Mouse (Mus musculus) E14TG2a.4 (cell line): ENCODE results near the gene Rhebl1.

Source experiments
- H3K27me3 ChIP-seq: 2 replicates; pipeline ENCODE4 v1.6.1; 2014; ENCODE audit warnings: low read length, control low read depth; ENCODE audit not compliant: insufficient read depth
- H3K36me3 ChIP-seq: 2 replicates; pipeline ENCODE4 v1.6.1; 2014; ENCODE audit warnings: low read length, control low read depth; ENCODE audit not compliant: insufficient read depth
- H3K4me1 ChIP-seq: replicated peaks from 2 replicates; pipeline ENCODE4 v1.6.1; 2014; ENCODE audit warnings: low read depth, low read length, control low read depth
- H3K4me3 ChIP-seq: replicated peaks from 2 replicates; pipeline ENCODE4 v1.5.1; 2014; ENCODE audit warnings: mild to moderate bottlenecking, low read length
- H3K9me3 ChIP-seq: 2 replicates; pipeline ENCODE4 v1.6.1; 2014; ENCODE audit warnings: low read length, control low read depth
- CTCF ChIP-seq: conservative IDR thresholded peaks from 2 replicates; pipeline ENCODE4 v1.5.1; 2014; ENCODE audit warnings: low read length
- NANOG ChIP-seq: IDR thresholded peaks from 2 replicates; pipeline ENCODE4 v1.6.1; 2014; ENCODE audit warnings: borderline replicate concordance, low read length, mixed read lengths
- POU5F1 ChIP-seq: IDR thresholded peaks from 2 replicates; pipeline ENCODE4 v1.6.1; 2014; ENCODE audit warnings: low read length, borderline replicate concordance

Rhebl1 gene

GRCm38 (mm10) chr15:98886667-98887387 is 7.5 kb downstream of the Rhebl1 start:
- no peaks in the 10 kb centered on the region for H3K27me3 ChIP-seq
- no peaks in the 10 kb centered on the region for H3K36me3 ChIP-seq
- peaks cover 10% of the 10 kb centered on the region for H3K9me3 ChIP-seq
- H3K4me1 ChIP-seq = peaks cover 24% of the 10 kb centered on the region
- no peak for TF ChIP-seq NANOG
- TF ChIP-seq POU5F1 = no peak
- no peak for TF ChIP-seq CTCF
- no peak overlapping the region for H3K4me3 ChIP-seq

GRCm38 (mm10) chr15:98884106-98884505 is 10.2 kb downstream of the Rhebl1 start:
- no peak overlapping the region for H3K4me3 ChIP-seq
- H3K36me3 ChIP-seq = peaks cover 8% of the 10 kb centered on the region
- peaks cover 32% of the 10 kb centered on the region for H3K4me1 ChIP-seq
- no peaks in the 10 kb centered on the region for H3K27me3 ChIP-seq
- H3K9me3 ChIP-seq = peaks cover 10% of the 10 kb centered on the region
- TF ChIP-seq CTCF (no peak), POU5F1 (no peak), NANOG (no peak)

GRCm38 (mm10) chr15:98883661-98884060 is 10.7 kb downstream of the Rhebl1 start:
- Histone ChIP-seq H3K27me3 (no peaks in the 10 kb centered on the region), H3K9me3 (peaks cover 10% of the 10 kb centered on the region), H3K36me3 (peaks cover 13% of the 10 kb centered on the region), H3K4me1 (peaks cover 36% of the 10 kb centered on the region), H3K4me3 (no peak overlapping the region)
- TF ChIP-seq POU5F1 (no peak), CTCF (no peak), NANOG (no peak)

- Histone ChIP-seq H3K9me3 (no peaks in the 10 kb centered on the region), H3K4me1 (peaks cover 55% of the 10 kb centered on the region), H3K4me3 (peak overlapping the region; percentile 60), H3K27me3 (no peaks in the 10 kb centered on the region), H3K36me3 (peaks cover 26% of the 10 kb centered on the region)
- TF ChIP-seq CTCF (no peak), NANOG (no peak), POU5F1 (no peak)
Measured at GRCm38 (mm10) chr15:98881656-98882008, 12.7 kb downstream of the Rhebl1 start.

- TF ChIP-seq CTCF (no peak), POU5F1 (no peak)
- Histone ChIP-seq H3K36me3 (peaks cover 31% of the 10 kb centered on the region), H3K4me3 (peak overlapping the region; percentile 91), H3K9me3 (no peaks in the 10 kb centered on the region), H3K27me3 (no peaks in the 10 kb centered on the region), H3K4me1 (peaks cover 60% of the 10 kb centered on the region)
Measured at GRCm38 (mm10) chr15:98880978-98881655, 13.2 kb downstream of the Rhebl1 start.

GRCm38 (mm10) chr15:98877331-98877730 is 17.0 kb downstream of the Rhebl1 start:
- Histone ChIP-seq H3K4me3 (no peak overlapping the region), H3K27me3 (no peaks in the 10 kb centered on the region), H3K9me3 (no peaks in the 10 kb centered on the region), H3K36me3 (peaks cover 31% of the 10 kb centered on the region), H3K4me1 (peaks cover 61% of the 10 kb centered on the region)
- peak; percentile 91 for TF ChIP-seq CTCF
- TF ChIP-seq NANOG = no peak

- H3K4me1 ChIP-seq = peaks cover 56% of the 10 kb centered on the region
- H3K4me3 ChIP-seq = peak overlapping the region; percentile 99
- TF ChIP-seq NANOG = no peak
- no peak for TF ChIP-seq POU5F1
- no peak for TF ChIP-seq CTCF
- H3K27me3 ChIP-seq = no peaks in the 10 kb centered on the region
- no peaks in the 10 kb centered on the region for H3K9me3 ChIP-seq
- peaks cover 33% of the 10 kb centered on the region for H3K36me3 ChIP-seq
Measured at GRCm38 (mm10) chr15:98871916-98872888, 22.1 kb downstream of the Rhebl1 start.

- Histone ChIP-seq H3K4me3 (peak within 1 kb of the TSS; percentile 99), H3K36me3 (peaks cover 37% of the 10 kb centered on the region), H3K27me3 (no peaks in the 10 kb centered on the region), H3K4me1 (peaks cover 54% of the 10 kb centered on the region), H3K9me3 (no peaks in the 10 kb centered on the region)
- TF ChIP-seq CTCF = no peak
- no peak for TF ChIP-seq NANOG
- no peak for TF ChIP-seq POU5F1
Measured at GRCm38 (mm10) chr15:98871070-98871915, 23.0 kb downstream of the Rhebl1 start, which contains the start of gene Kmt2d. Gene Kmt2d, minus strand, starts transcription at chr15:98871204.
